Mouse (Mus musculus): ENCODE measurements around the gene Map4k1.

Map4k1 gene

GRCm38 (mm10) chr7:28981651-28982273 is at the start of gene Map4k1, which contains the start of gene Eif3k:
Map4k1 (plus strand) TSS chr7:28982050.
Eif3k (minus strand) TSS chr7:28981864.
- DNase-seq = peak; percentile 90 to 91

DNA sequence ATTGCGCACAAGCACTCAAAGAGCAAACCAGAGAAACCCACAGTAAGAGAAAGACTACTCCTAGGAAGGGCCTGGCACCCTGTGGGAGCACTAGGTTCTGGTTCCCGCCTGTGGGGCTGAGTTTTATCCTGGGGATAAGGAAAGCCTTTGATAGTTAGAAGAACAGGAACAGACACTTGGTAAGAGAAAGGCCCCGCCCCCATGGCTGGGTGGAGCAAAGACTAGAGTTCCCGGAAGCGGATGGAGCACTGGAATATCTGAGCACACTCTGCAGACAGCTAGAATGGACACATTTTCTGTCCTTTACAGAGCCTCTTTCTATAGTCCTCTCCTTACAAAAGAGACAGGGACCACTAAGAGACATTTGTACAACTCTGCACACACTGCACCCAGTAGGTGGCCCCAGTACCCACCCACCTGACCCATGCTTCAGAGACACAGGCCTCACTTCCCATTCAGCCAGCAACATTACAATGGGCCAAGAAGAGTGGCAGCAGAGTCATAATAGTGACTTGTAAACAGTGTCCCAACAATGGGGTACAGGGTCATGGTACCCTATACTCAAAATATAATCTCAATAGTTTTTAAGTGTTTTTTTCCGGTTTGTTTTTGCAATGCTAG is 49.3 kb upstream of the Map4k1 start:
- no peak for DNase-seq

DNA sequence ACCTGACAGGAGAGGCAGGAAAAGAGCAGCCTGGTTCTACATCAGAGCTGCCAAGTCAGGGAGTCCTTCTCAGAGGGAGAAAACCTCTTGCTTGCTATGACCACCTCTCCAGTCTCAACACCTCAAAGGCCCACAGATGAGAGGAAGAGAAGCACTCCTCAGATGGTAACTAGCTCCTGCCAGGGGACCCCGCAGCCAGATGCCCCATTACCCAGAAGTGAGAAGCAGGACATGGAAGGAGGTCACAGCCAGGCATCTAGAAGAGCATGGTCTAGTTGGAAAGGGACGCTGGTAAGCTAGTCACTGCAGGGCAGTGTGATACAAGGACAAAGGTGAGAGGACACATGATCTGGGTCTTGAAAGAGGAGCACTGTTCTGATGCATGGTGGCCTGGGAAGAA is 48.0 kb upstream of the Map4k1 start:
- no peak for DNase-seq

- no peak for DNase-seq
Observed at GRCm38 (mm10) chr7:28936787-28937186, 45.1 kb upstream of the Map4k1 start.

GRCm38 (mm10) chr7:28938654-28939053 is 43.2 kb upstream of the Map4k1 start:
- no peak for DNase-seq

DNA sequence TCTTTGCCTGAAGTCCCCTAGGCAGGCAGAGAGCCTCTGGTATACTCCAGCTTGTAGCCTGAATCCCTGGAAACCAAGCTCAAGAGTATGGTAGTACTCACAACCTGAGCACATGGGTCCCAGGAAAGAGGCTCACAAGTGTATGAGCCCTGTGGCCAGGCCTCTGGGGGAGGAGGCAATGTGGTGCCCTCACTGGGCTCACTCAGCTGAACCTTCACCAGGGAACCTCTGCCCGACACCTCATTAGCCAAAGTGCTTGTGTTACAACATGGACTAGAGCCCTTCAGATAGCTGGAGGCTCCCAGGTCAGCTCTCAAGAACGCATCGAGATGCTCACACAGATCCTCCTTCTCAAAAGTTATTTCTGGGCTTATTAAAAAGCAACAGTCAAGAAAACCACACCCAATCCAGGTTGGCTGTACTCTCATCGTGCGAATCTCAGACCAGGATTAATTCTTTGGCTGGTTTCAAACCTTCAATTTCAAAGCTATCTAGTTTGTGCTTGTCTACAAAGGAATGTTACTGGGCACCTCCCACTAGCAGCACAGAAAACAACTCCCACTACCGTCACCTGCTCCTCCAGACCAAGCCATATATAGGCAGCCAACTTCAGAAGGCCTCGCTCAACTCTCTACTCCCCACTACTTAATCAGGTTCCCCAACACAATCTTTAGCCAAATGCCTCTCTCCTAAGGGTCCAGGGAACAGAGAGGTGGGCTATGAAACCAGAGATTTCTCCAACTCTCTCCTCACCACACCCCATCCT is 42.2 kb upstream of the Map4k1 start:
- DNase-seq = no peak

- no peak for DNase-seq
Observed at GRCm38 (mm10) chr7:28941129-28941528, 40.7 kb upstream of the Map4k1 start.

GRCm38 (mm10) chr7:28941542-28941941 is 40.3 kb upstream of the Map4k1 start:
- DNase-seq = no peak

DNA sequence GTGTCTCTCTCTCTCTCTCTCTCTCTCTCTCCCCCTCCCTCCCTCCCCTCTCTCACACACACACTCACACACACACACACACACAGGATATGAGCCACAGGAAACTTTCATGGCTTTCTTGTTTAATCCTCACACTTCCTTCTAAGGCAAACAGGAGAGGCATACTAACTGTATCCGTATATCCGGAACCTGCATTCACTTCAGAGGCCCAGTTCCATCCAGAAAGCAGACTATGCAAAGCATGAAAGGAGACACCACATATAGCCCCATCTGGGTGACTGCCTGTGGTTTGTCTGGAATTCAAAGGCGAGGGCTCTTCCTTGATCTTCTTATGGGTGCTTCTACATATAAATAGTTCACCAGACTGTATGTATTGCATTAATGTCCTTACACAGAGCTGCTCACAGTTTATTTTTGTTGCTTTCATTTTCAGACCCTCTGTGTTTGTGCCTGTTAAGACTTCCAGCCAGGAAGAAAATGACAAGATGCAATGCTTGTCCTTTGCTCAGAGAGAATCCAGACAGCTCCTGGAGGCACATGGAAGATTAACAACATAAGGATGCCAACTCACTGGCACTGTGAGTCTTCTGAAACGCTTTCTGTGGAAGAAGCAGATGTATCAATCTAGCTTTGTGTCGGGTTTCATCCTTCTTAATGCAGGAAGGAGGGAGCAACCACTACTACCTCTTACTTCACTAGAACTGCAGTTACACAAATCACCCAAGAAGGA is 38.2 kb upstream of the Map4k1 start:
- no peak for DNase-seq

- DNase-seq = no peak
Observed at GRCm38 (mm10) chr7:28944756-28945415, 37.0 kb upstream of the Map4k1 start.

- DNase-seq = no peak
Observed at GRCm38 (mm10) chr7:28945416-28946270, 36.2 kb upstream of the Map4k1 start.

DNA sequence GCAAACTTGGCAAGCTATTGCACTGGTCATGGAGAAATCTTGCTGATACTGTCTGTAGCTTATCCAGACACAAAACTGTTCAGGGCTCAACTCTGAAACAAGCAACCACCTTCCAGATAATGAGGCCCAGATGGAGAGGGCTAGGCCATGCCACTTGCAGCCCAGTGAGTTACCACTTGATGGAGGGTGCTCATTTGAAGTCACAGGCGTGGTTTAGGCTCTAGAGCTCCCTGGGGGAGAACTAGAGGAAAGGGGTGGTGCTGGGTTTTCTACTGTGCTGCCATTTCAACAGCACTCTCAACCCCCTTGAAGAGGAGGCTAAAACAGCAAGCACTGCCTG is 35.6 kb upstream of the Map4k1 start:
- DNase-seq = no peak

DNA sequence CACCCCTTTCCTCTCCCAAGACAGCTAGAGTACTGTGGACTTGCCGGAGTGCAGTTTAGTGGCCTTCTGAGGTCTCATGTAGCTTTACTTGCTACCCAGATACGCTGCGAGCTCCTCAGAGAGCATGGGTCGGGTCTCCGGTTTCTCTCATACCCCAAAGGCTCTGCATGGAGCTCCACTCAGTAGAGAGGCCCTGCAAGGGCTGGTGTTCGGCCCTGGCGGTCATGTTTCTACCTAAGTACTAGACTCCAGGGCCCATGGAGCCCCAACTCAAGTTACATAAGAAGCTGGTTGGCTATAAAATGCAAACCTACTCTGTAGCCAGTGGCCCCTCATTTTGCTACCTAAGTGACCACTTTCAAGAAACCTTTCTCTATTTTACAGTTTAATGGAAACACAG is 33.1 kb upstream of the Map4k1 start:
- no peak for DNase-seq

DNA sequence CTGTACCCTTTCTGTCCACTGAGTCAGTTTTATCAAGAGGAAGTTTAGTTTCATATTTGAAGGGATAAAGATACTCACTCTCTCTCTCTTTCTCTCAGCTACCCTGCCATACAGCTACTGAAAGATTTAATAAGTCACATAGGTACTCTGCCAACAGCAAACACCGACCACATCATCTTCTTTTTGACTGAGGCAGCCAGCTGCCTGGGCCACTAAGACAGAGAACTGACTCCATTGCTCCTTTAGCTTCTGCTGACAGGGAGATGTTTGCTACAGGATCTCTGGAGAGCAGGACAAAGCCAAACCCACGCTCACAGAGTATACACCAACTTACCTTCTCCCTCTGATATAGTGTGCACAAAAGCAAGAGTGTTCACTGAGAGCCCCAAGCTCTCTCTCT is 32.6 kb upstream of the Map4k1 start:
- no peak for DNase-seq

DNA sequence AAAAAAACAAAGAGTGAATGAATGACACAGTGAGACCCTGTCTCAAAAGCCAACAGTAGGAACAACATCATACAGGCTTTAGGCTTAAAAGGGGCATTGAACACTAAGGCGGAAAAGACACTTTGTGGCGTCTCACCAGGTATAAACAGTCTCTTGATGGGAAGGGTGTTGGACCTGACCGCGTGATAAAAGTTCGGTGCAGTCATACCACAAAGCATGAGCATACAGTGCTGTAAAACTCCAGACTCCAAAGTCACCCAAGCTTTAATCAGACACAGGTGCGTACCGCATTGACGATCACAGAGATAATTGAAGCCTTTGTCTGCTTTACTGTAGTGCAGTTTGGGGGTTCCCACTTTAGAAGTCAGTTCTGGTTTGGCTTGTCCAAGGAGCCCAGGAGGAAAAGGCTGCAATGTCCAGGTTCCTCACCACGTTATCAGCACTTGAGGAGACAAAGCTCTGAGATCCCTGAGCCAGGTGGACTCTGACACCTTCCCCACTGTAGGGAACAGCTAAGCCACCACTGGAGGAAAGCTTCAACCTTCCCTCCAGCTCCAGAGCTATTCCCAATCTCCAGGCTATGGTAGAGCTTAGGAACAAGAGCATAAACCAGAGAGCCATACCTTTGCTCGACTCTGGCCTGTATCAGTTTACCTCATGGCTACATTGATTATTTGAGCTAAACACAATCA is 31.4 kb upstream of the Map4k1 start:
- no peak for DNase-seq

- DNase-seq = no peak
Observed at GRCm38 (mm10) chr7:28951764-28952163, 30.1 kb upstream of the Map4k1 start.

DNA sequence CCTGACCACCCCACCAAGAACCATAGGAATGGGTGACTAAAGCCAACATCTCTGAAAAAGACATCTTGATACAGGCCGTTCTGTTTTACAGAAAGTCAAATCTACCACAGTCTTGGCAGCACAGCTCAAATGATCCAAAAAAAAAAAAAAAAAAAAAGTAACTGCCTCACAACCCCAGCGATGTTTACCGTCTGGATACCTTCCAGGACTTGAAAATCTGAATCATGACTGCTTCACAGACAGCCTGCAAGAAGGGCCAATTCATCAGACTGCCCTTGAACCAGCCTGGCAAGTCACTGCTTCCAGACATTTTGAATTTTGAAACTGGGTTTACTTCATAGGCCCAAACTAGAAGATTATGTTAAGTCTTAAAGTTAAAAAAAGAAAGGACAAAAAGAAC is 29.1 kb upstream of the Map4k1 start:
- no peak for DNase-seq

- no peak for DNase-seq
Observed at GRCm38 (mm10) chr7:28953476-28954376, 28.1 kb upstream of the Map4k1 start.

DNA sequence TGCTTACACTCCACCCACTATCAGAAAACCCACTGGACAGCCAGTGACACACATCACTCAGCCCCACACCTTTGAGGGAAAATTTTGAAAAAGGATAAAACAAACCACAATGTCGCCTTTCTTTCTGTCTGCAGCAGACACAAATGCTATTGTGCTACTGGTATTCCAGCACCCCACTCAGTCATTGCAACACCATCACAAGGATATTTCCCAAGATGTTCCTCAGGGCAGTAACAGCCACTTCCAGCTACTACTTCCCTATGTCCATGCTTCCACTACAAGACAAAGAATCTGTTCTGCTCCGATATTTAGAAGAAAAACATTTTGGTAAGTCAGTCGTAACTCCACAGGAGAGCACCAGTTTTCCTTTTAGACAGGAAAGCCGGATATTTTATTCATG is 27.1 kb upstream of the Map4k1 start:
- no peak for DNase-seq

DNA sequence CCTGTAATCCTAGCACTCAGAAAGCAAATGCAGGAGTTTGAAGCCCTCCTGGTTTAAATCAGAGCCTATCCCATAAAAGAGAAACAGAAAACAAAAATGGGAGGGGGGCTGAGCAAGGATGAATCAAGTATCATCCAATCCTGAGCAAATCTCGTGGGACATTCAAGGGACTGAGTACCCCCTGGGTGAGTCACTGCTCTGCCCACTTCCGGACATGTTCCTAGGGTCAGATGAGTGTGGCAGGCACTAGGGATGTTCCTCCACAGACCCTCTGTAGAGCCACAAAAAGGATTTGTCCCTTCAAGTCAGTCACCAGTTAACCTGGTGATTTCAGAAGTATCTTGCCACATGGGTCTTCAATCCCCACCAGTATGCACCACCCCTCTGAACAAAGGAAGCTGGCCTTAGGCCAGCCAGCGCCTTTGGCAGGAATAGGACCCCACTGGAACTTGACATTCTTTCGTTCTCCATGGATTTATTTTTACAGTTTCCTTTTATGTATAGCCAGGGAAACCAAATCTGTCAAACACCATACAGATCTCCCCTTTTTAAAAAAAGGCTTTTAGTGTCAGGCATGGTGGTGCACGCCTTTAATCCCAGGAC is 26.5 kb upstream of the Map4k1 start:
- DNase-seq = no peak

All from spleen, adult 18-20 months (tissue).